Mouse (Mus musculus): ENCODE data around the gene Rhox1.

GRCm38 (mm10) chrX:37167085-37167484, 55.0 kb downstream of the Rhox1 start:
- TF ChIP-seq POLR2A (IDR thresholded peaks at IDR 0.05; ENCODE audit: low read depth, low read length), result no peak
- peak; percentile 56 for TF ChIP-seq CTCF (conservative IDR thresholded peaks at IDR 0.05; ENCODE audit: insufficient read depth, insufficient read length, low read depth, low read length)
